ENCODE assay signal across 18 mouse cellular contexts in genomic region chr12:36078101-36078899, GRCm38 (mm10). TPM values are rescaled to one million over a fixed set of nuclear protein-coding genes. Genes with fewer than 3 reads are reported as not detected.
DNase-seq lines count a peak whose midpoint lies in the region; ATAC-seq and TF ChIP-seq lines count a peak whose summit lies in the region.
"Had no signal": no experiment of that assay in that cellular context is flagged by ENCODE, and none has a peak within 500 bp of the region (broad histone marks: within the 10 kb centered on the region; RNA-seq: fewer than 3 reads in every experiment).

No protein-coding gene starts in this region.

- H3K27me3 ChIP-seq in midbrain, embryonic 11.5 days (ENCODE audit: control insufficient read depth, insufficient read depth, low read length): no peaks in the 10 kb centered on the region
- no peaks in the 10 kb centered on the region for H3K27me3 ChIP-seq in midbrain, embryonic 16.5 days (ENCODE audit: control insufficient read depth, insufficient read depth, low read depth, low read length)
- H3K27me3 ChIP-seq in MEL (ENCODE audit: control insufficient read depth in 1 of 2, insufficient read depth in 2 of 2, low read length in 2 of 2): no peaks in the 10 kb centered on the region
- H3K27me3 ChIP-seq: forebrain, embryonic 13.5 days; heart, embryonic 13.5 days had no signal

- DNase-seq in midbrain, embryonic 11.5 days (ENCODE audit: low spot score, missing footprints): peak; percentile 59
- DNase-seq in MEL (ENCODE audit: low read depth, low spot score): peak; percentile 46
- DNase-seq in heart, postnatal 10 days: no peak
- DNase-seq in layer of hippocampus, adult 18-20 months (ENCODE audit: low spot score in 2 of 2): no peak
- no peak for DNase-seq in ovary, postnatal 14 days (ENCODE audit: low spot score)
- DNase-seq: adrenal gland, postnatal 14 days; cerebellum, adult 11-12 months; cerebellum, adult 9-10 months; cerebellum, postnatal 36 days; forebrain, postnatal 0 days; gastrocnemius, postnatal 25 days; heart, postnatal 4 days had no signal

- peak; percentile 59 to 69 for TF ChIP-seq EP300 in MEL (IDR thresholded peaks at IDR 0.05; ENCODE audit: low read depth in 1 of 2, low read length in 2 of 2)

- no peaks in the 10 kb centered on the region for H3K36me3 ChIP-seq in midbrain, embryonic 11.5 days (ENCODE audit: control insufficient read depth, insufficient read depth, low read length)
- H3K36me3 ChIP-seq in midbrain, embryonic 16.5 days (ENCODE audit: control insufficient read depth, insufficient read depth, low read length): no peaks in the 10 kb centered on the region
- H3K36me3 ChIP-seq in MEL (ENCODE audit: control insufficient read depth in 1 of 2, insufficient read depth in 2 of 2, low read length in 2 of 2): peaks cover 0 to 10% of the 10 kb centered on the region in 2 experiments; a peak in 2 of 4 replicates
- H3K36me3 ChIP-seq: G1E; heart, embryonic 13.5 days had no signal

- no peaks in the 10 kb centered on the region for H3K4me1 ChIP-seq in midbrain, embryonic 11.5 days (ENCODE audit: control insufficient read depth, insufficient read depth, low read length)
- H3K4me1 ChIP-seq in midbrain, embryonic 16.5 days (ENCODE audit: control insufficient read depth, insufficient read depth, low read length): no peaks in the 10 kb centered on the region
- peaks cover 0 to 9% of the 10 kb centered on the region in 2 experiments; a peak in 2 of 4 replicates for H3K4me1 ChIP-seq in MEL (ENCODE audit: control insufficient read depth in 1 of 2, insufficient read depth in 2 of 2, low read length in 2 of 2)

- no peak overlapping the region for H3K4me3 ChIP-seq in midbrain, embryonic 11.5 days (ENCODE audit: low read depth, low read length)
- no peak overlapping the region for H3K4me3 ChIP-seq in midbrain, embryonic 16.5 days (ENCODE audit: low read depth, low read length)
- H3K4me3 ChIP-seq in MEL (ENCODE audit: control insufficient read depth in 1 of 2, insufficient read depth in 1 of 2, low read depth in 2 of 2, low read length in 2 of 2): no peak overlapping the region
- H3K4me3 ChIP-seq: forebrain, embryonic 13.5 days; heart, embryonic 13.5 days had no signal

- no peak overlapping the region for H3K4me2 ChIP-seq in midbrain, embryonic 11.5 days
- H3K4me2 ChIP-seq in midbrain, embryonic 16.5 days (ENCODE audit: low read length): no peak overlapping the region
- H3K4me2 ChIP-seq: forebrain, embryonic 13.5 days; heart, embryonic 13.5 days; hindbrain, embryonic 14.5 days had no signal

- no peak overlapping the region for H3K9ac ChIP-seq in midbrain, embryonic 11.5 days (ENCODE audit: low read length)
- H3K9ac ChIP-seq in midbrain, embryonic 16.5 days (ENCODE audit: low read depth, low read length): no peak overlapping the region
- H3K9ac ChIP-seq in MEL (ENCODE audit: control insufficient read depth, low read depth, low read length, poor library complexity, severe bottlenecking): no peak overlapping the region
- H3K9ac ChIP-seq: forebrain, embryonic 13.5 days; forebrain, postnatal 0 days; heart, embryonic 13.5 days; hindbrain, embryonic 14.5 days had no signal

- no peaks in the 10 kb centered on the region for H3K9me3 ChIP-seq in midbrain, embryonic 11.5 days (ENCODE audit: control insufficient read depth, low read length)
- H3K9me3 ChIP-seq in midbrain, embryonic 16.5 days (replicated peaks; ENCODE audit: control insufficient read depth, low read length, poor library complexity, severe bottlenecking): no peaks in the 10 kb centered on the region
- no peaks in the 10 kb centered on the region for H3K9me3 ChIP-seq in MEL (replicated peaks; ENCODE audit: insufficient read depth, low read length)
- H3K9me3 ChIP-seq: forebrain, embryonic 13.5 days; G1E; heart, embryonic 13.5 days had no signal

- H3K79me2 ChIP-seq in MEL (ENCODE audit: control insufficient read depth, insufficient read depth, low read length, poor library complexity): no peaks in the 10 kb centered on the region

- intact Hi-C loops in heart, postnatal 10 days (cut with DNase I): no loop called here

- TF ChIP-seq CTCF in MEL (IDR thresholded peaks at IDR 0.05 in 2 of 3, conservative IDR thresholded peaks at IDR 0.05 in 1 of 3; ENCODE audit: control insufficient read depth in 1 of 3, insufficient read depth in 1 of 3, low read depth in 2 of 3, low read length in 3 of 3, poor library complexity in 1 of 3, severe bottlenecking in 1 of 3): no peak

- no peak for TF ChIP-seq RAD21 in MEL (IDR thresholded peaks at IDR 0.05; ENCODE audit: low read depth, low read length)

- 80% methylated on average over 4 of the region's 4 CpGs for WGBS in midbrain, embryonic 11.5 days
- WGBS in midbrain, embryonic 16.5 days: 79% methylated on average over 4 of the region's 4 CpGs

- no peak for TF ChIP-seq POLR2A in MEL (IDR thresholded peaks at IDR 0.05; ENCODE audit: control insufficient read depth in 1 of 2, insufficient read depth in 1 of 2, low read depth in 1 of 2, low read length in 2 of 2, poor library complexity in 1 of 2)

- ATAC-seq in midbrain, embryonic 11.5 days (ENCODE audit: low FRiP score): no peak
- ATAC-seq in midbrain, embryonic 16.5 days: no peak
- peak; percentile 57 for ATAC-seq in inflammation-experienced regulatory T-cells, adult 6 months
- ATAC-seq: forebrain, embryonic 13.5 days; forebrain, postnatal 0 days had no signal

- no peak overlapping the region for H3K27ac ChIP-seq in midbrain, embryonic 11.5 days (ENCODE audit: low read depth, low read length)
- H3K27ac ChIP-seq in midbrain, embryonic 16.5 days (ENCODE audit: low read length): no peak overlapping the region
- H3K27ac ChIP-seq in MEL (ENCODE audit: control insufficient read depth, low read depth, low read length): no peak overlapping the region
- H3K27ac ChIP-seq: forebrain, embryonic 13.5 days; heart, embryonic 13.5 days; hindbrain, embryonic 14.5 days had no signal

TF ChIP-seq in MEL, 35 proteins besides CTCF, POLR2A, EP300 and RAD21:
- TF ChIP-seq BHLHE40 (IDR thresholded peaks at IDR 0.05; ENCODE audit: borderline replicate concordance, low read depth, low read length) (no peak), TCF12 (IDR thresholded peaks at IDR 0.05; ENCODE audit: low read depth, low read length) (peak; percentile 39; the same call in 1 of the 2 replicates), ETS1 (IDR thresholded peaks at IDR 0.05; ENCODE audit: low read depth, low read length) (peak; percentile 70), RCOR1 (IDR thresholded peaks at IDR 0.05; ENCODE audit: low read depth, low read length) (no peak), SMC3 (IDR thresholded peaks at IDR 0.05; ENCODE audit: low read depth, low read length) (no peak), POLR2AphosphoS2 (IDR thresholded peaks at IDR 0.05; ENCODE audit: low read length) (no peak), ZMIZ1 (IDR thresholded peaks at IDR 0.05; ENCODE audit: low read depth, low read length) (no peak), JUND (IDR thresholded peaks at IDR 0.05; ENCODE audit: low read depth, low read length) (no peak), ELF1 (IDR thresholded peaks at IDR 0.05; ENCODE audit: low read depth, low read length) (no peak), SIN3A (IDR thresholded peaks at IDR 0.05; ENCODE audit: low read length) (no peak), MEF2A (IDR thresholded peaks at IDR 0.05; ENCODE audit: extremely low read depth, insufficient replicate concordance, low read depth, low read length, poor library complexity, severe bottlenecking) (no peak), USF1 (IDR thresholded peaks at IDR 0.05; ENCODE audit: low read depth, low read length) (0 out of 2 replicates have a peak, but pooled peaks have one; percentile 39), MYB (IDR thresholded peaks at IDR 0.05; ENCODE audit: low read depth, low read length) (no peak), NRF1 (IDR thresholded peaks at IDR 0.05; ENCODE audit: insufficient read depth, low read depth, low read length, poor library complexity, severe bottlenecking) (no peak), KAT2A (conservative IDR thresholded peaks at IDR 0.05; ENCODE audit: low read depth, low read length) (no peak), GATA1 (IDR thresholded peaks at IDR 0.05; ENCODE audit: low read depth, low read length) (peak; percentile 74), MXI1 (IDR thresholded peaks at IDR 0.05; ENCODE audit: low read depth, low read length) (no peak), USF2 (IDR thresholded peaks at IDR 0.05; ENCODE audit: borderline replicate concordance in 1 of 2, insufficient read depth in 1 of 2, low read depth in 1 of 2, low read length in 2 of 2) (no peak), CHD1 (IDR thresholded peaks at IDR 0.05; ENCODE audit: low read depth, low read length) (no peak), MAZ (IDR thresholded peaks at IDR 0.05; ENCODE audit: low read depth, low read length) (no peak), HCFC1 (IDR thresholded peaks at IDR 0.05; ENCODE audit: low read depth, low read length) (no peak), MYC (IDR thresholded peaks at IDR 0.05; ENCODE audit: low read depth, low read length) (no peak), MAFK (IDR thresholded peaks at IDR 0.05; ENCODE audit: borderline replicate concordance, low read depth, low read length) (no peak), ZC3H11A (IDR thresholded peaks at IDR 0.05; ENCODE audit: low read depth, low read length) (no peak), ZKSCAN1 (IDR thresholded peaks at IDR 0.05; ENCODE audit: low read depth, low read length) (no peak), E2F4 (IDR thresholded peaks at IDR 0.05; ENCODE audit: borderline replicate concordance, low read depth, low read length) (no peak), ZNF384 (IDR thresholded peaks at IDR 0.05; ENCODE audit: low read depth, low read length) (peak; percentile 82), NELFE (IDR thresholded peaks at IDR 0.05; ENCODE audit: low read depth, low read length) (no peak)
TF ChIP-seq in MEL: peak in this region for 5.

RNA-seq across cellular contexts. Expression of gene Tspan13, which starts 36.0 kb away (rescaled TPM):
- polyA plus RNA-seq in midbrain, embryonic 11.5 days (2014; fragmentation: Nextera tagmentation; extraction: Ambion mirVana): 182 and 213 TPM in 2 replicates
- 387 and 445 TPM in 2 replicates for polyA plus RNA-seq in midbrain, embryonic 16.5 days (2015; fragmentation: Nextera tagmentation; extraction: Ambion mirVana)
- total RNA-seq in MEL (2012; rRNA removed): 23.0 and 23.7 TPM in 2 replicates
- polyA plus RNA-seq in MEL (2012; ENCODE audit: insufficient read depth in 1 of 2, insufficient read length in 2 of 2, low read depth in 1 of 2, low replicate concordance in 2 of 2, missing spikeins in 1 of 2): 10 to 100 TPM in 1 of 2 experiments, not detected in 1; 37.5 TPM
- 100 to 1,000 TPM; 217 to 248 (median 230) TPM for polyA plus RNA-seq in inflammation-experienced regulatory T-cells, adult 6 months (2017; shearing (Covaris generic))
- 10 to 100 TPM; 83.1 to 96.5 TPM for total RNA-seq in heart, postnatal 10 days (2021)
- total RNA-seq in layer of hippocampus, adult 18-20 months (2021): 100 to 1,000 TPM; 284 to 286 TPM
- total RNA-seq: G1E had no signal

Comparison
In these comparisons a context has a peak if more than half of its experiments do, and no peak if none do; other contexts are left out.
1. DNase-seq: peak in midbrain, embryonic 11.5 days (single experiment) and MEL (single experiment); none in heart, postnatal 10 days (0 of 2), layer of hippocampus, adult 18-20 months (0 of 2) and ovary, postnatal 14 days (single experiment).